Mouse (Mus musculus) stomach, postnatal 0 days (tissue): ENCODE data around the gene Tor1aip1.

Experiments
- CTCF ChIP-seq: IDR thresholded peaks from 2 replicates; pipeline ENCODE4 v1.5.1; 2016; ENCODE audit warnings: antibody characterized with exemption, low read depth, mild to moderate bottlenecking, moderate library complexity
- EP300 ChIP-seq: optimal IDR thresholded peaks from 2 replicates; pipeline ENCODE3; 2016; ENCODE audit warnings: antibody characterized with exemption

DNA sequence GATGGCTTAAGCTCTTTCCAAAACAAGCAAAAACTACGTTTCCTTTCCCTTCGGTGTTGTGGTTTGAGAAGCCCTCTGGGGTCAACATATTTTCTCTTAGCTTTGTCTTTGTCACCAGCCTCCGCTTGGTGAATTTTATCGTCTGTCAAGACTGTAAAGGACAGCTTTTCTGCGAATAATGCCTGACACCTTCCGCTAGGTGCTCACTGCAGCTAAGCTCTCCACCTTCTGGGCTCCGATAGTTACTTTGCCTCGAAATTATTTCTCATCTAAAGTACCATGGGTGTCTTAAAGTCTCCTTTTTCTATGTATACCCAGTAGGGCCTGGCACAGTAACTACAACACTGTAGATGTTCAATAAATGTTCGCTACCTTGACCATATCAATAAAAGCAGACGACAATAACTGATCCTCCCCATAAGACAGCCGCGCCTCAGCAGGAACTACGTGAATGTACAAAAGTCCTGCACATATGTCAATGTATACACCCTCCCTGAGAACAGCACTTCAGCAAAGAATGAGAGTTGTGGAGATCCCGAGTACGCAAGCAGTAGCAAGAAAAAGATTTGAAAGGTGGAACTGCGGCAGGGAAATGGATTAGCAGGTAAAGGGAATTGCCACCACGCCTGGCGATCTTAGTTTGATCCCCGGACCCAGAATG lies 62.4 kb downstream of the Tor1aip1 start:
- TF ChIP-seq CTCF (peak; percentile 30; the same call in 1 of the 2 replicates), EP300 (no peak)
